Mouse (Mus musculus): ENCODE measurements around the gene Phlda1. TPM values are rescaled to one million over a fixed set of nuclear protein-coding genes. Genes with fewer than 3 reads are reported as not detected.

Phlda1 gene
- polyA plus RNA-seq, 1 experiment = 12.6 TPM

DNA sequence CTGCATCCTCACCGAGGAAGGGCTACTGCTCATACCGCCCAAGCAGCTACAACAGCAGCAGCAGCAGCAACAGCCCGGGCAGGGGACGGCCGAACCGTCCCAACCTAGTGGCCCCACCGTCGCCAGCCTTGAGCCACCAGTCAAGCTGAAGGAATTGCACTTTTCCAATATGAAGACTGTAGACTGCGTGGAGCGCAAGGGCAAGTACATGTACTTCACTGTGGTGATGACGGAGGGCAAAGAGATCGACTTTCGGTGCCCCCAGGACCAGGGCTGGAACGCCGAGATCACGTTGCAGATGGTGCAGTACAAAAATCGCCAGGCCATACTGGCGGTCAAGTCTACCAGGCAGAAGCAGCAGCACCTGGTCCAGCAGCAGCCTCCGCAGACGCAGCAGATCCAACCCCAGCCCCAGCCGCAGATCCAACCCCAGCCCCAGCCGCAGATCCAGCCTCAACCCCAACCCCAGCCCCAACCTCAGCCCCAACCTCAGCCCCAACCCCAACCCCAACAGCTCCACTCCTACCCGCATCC lies 907 bp downstream of the Phlda1 start:
- H3K9me3 ChIP-seq (replicated peaks; ENCODE audit: control insufficient read depth, insufficient read depth, low read length, poor library complexity, severe bottlenecking) = no peaks in the 10 kb centered on the region
- H3K9ac ChIP-seq (ENCODE audit: low read depth, poor library complexity, severe bottlenecking) = peak overlapping the region; percentile 74
- no peak overlapping the region for H3K27ac ChIP-seq (ENCODE audit: insufficient read depth, low read length)
- peak overlapping the region; percentile 85 for H3K4me3 ChIP-seq (ENCODE audit: low read depth, low read length)
- H3K4me1 ChIP-seq (ENCODE audit: control insufficient read depth, insufficient read depth, low read length) = no peaks in the 10 kb centered on the region
- H3K36me3 ChIP-seq (ENCODE audit: control insufficient read depth, insufficient read depth, low read length, poor library complexity, severe bottlenecking) = no peaks in the 10 kb centered on the region
- TF ChIP-seq CTCF (IDR thresholded peaks at IDR 0.05; ENCODE audit: low read depth, low read length) (no peak), POLR2A (IDR thresholded peaks at IDR 0.05; ENCODE audit: insufficient read depth, low read length) (no peak), EP300 (IDR thresholded peaks at IDR 0.05; ENCODE audit: insufficient read depth, low read depth, low read length) (no peak)
- no peaks in the 10 kb centered on the region for H3K27me3 ChIP-seq (ENCODE audit: control insufficient read depth, insufficient read depth, low read length, poor library complexity, severe bottlenecking)

DNA sequence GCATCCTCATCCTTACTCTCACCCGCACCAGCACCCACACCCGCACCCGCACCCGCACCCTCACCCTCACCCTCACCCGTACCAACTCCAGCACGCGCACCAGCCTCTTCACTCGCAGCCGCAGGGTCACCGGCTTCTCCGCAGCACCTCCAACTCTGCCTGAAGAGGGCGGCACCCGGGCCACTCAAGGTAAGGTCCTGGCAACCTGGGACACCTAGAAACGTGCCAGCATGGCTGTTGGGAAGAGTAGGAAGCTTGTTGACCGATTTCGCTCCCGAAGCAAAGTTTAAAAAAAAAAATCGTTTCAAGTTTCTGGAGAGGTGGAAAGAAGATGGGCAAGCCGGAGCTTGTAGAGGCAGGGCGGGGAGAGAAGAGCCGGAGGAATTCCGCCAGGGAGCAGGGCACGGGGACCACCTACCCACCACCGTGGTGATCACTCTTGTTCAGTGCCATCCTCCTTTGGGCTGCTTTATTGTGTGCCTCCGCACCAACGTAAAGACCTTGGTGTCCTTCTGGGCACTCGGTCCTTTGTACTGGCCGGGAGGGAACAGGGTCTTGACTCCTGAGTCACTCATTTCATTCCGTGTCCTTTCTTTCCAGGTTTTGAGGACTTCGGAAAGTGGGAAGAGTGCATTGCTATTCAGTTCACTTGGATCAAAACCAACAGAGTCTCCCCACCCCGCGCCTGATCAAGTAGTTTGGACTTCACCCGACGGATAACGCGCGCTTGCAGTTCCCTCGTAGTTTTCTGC lies 1.6 kb downstream of the Phlda1 start:
- Histone ChIP-seq H3K4me1 (ENCODE audit: control insufficient read depth, insufficient read depth, low read length) (no peaks in the 10 kb centered on the region), H3K9me3 (replicated peaks; ENCODE audit: control insufficient read depth, insufficient read depth, low read length, poor library complexity, severe bottlenecking) (no peaks in the 10 kb centered on the region), H3K9ac (ENCODE audit: low read depth, poor library complexity, severe bottlenecking) (peak overlapping the region; percentile 74), H3K27ac (ENCODE audit: insufficient read depth, low read length) (no peak overlapping the region), H3K36me3 (ENCODE audit: control insufficient read depth, insufficient read depth, low read length, poor library complexity, severe bottlenecking) (no peaks in the 10 kb centered on the region), H3K27me3 (ENCODE audit: control insufficient read depth, insufficient read depth, low read length, poor library complexity, severe bottlenecking) (no peaks in the 10 kb centered on the region), H3K4me3 (ENCODE audit: low read depth, low read length) (peak overlapping the region; percentile 85)
- no peak for TF ChIP-seq POLR2A (IDR thresholded peaks at IDR 0.05; ENCODE audit: insufficient read depth, low read length)
- TF ChIP-seq CTCF (IDR thresholded peaks at IDR 0.05; ENCODE audit: low read depth, low read length) = peak; percentile 54

DNA sequence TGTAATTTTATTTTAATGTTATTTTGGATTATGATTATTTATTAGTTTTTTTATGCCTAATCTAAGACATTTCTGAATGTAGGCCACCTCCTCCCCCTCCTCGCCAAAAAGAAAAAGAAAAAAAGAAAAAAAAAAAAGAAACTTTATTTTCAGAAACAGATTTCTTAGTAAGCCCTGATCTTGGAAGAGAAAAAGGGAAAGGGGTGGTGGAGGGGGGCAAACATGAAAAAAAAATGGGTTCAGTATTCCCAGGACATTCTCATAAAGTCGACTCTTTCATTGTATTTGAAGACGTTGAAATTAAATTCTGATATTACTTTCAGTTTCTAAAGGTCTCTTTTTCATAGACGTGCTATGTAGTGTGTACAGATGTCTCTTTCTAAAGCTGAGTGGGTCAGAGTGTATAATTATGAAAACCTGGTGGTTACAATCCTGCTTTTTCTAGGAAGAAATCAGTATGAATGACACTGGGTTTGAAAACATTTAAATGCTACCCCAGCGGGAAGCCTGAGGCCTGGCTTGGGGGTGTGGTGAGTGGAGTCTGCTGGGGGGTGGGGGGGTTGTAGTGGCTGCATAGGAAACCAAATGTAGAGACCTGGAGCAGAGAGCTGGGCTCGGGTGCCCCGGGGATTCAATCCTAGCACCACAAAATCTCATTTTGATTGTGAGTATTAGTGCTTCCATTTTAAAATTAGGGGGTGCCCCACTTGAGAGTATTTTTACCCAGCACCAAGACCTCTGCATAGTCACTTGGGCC lies 2.4 kb downstream of the Phlda1 start:
- Histone ChIP-seq H3K9ac (ENCODE audit: low read depth, poor library complexity, severe bottlenecking) (peak overlapping the region; percentile 74; the same call in 1 of the 2 replicates), H3K27ac (ENCODE audit: insufficient read depth, low read length) (no peak overlapping the region), H3K4me3 (ENCODE audit: low read depth, low read length) (no peak overlapping the region), H3K36me3 (ENCODE audit: control insufficient read depth, insufficient read depth, low read length, poor library complexity, severe bottlenecking) (no peaks in the 10 kb centered on the region), H3K27me3 (ENCODE audit: control insufficient read depth, insufficient read depth, low read length, poor library complexity, severe bottlenecking) (no peaks in the 10 kb centered on the region), H3K9me3 (replicated peaks; ENCODE audit: control insufficient read depth, insufficient read depth, low read length, poor library complexity, severe bottlenecking) (no peaks in the 10 kb centered on the region), H3K4me1 (ENCODE audit: control insufficient read depth, insufficient read depth, low read length) (no peaks in the 10 kb centered on the region)
- TF ChIP-seq POLR2A (IDR thresholded peaks at IDR 0.05; ENCODE audit: insufficient read depth, low read length) = no peak
- TF ChIP-seq EP300 (IDR thresholded peaks at IDR 0.05; ENCODE audit: insufficient read depth, low read depth, low read length) = no peak
- no peak for TF ChIP-seq CTCF (IDR thresholded peaks at IDR 0.05; ENCODE audit: low read depth, low read length)

- no peak overlapping the region for H3K4me3 ChIP-seq (ENCODE audit: low read depth, low read length)
- H3K9ac ChIP-seq (ENCODE audit: low read depth, poor library complexity, severe bottlenecking) = no peak overlapping the region
- no peaks in the 10 kb centered on the region for H3K36me3 ChIP-seq (ENCODE audit: control insufficient read depth, insufficient read depth, low read length, poor library complexity, severe bottlenecking)
- H3K4me1 ChIP-seq (ENCODE audit: control insufficient read depth, insufficient read depth, low read length) = no peaks in the 10 kb centered on the region
- H3K27me3 ChIP-seq (ENCODE audit: control insufficient read depth, insufficient read depth, low read length, poor library complexity, severe bottlenecking) = no peaks in the 10 kb centered on the region
- no peak overlapping the region for H3K27ac ChIP-seq (ENCODE audit: insufficient read depth, low read length)
- TF ChIP-seq CTCF (IDR thresholded peaks at IDR 0.05; ENCODE audit: low read depth, low read length) (no peak), POLR2A (IDR thresholded peaks at IDR 0.05; ENCODE audit: insufficient read depth, low read length) (no peak)
- no peaks in the 10 kb centered on the region for H3K9me3 ChIP-seq (replicated peaks; ENCODE audit: control insufficient read depth, insufficient read depth, low read length, poor library complexity, severe bottlenecking)
Measured at GRCm38 (mm10) chr10:111509103-111509784, 3.2 kb downstream of the Phlda1 start.

GRCm38 (mm10) chr10:111509981-111510380 lies 3.9 kb downstream of the Phlda1 start:
- Histone ChIP-seq H3K9me3 (replicated peaks; ENCODE audit: control insufficient read depth, insufficient read depth, low read length, poor library complexity, severe bottlenecking) (no peaks in the 10 kb centered on the region), H3K36me3 (ENCODE audit: control insufficient read depth, insufficient read depth, low read length, poor library complexity, severe bottlenecking) (no peaks in the 10 kb centered on the region), H3K27ac (ENCODE audit: insufficient read depth, low read length) (no peak overlapping the region), H3K4me3 (ENCODE audit: low read depth, low read length) (no peak overlapping the region), H3K4me1 (ENCODE audit: control insufficient read depth, insufficient read depth, low read length) (no peaks in the 10 kb centered on the region), H3K9ac (ENCODE audit: low read depth, poor library complexity, severe bottlenecking) (no peak overlapping the region), H3K27me3 (ENCODE audit: control insufficient read depth, insufficient read depth, low read length, poor library complexity, severe bottlenecking) (no peaks in the 10 kb centered on the region)
- no peak for TF ChIP-seq EP300 (IDR thresholded peaks at IDR 0.05; ENCODE audit: insufficient read depth, low read depth, low read length)
- no peak for TF ChIP-seq CTCF (IDR thresholded peaks at IDR 0.05; ENCODE audit: low read depth, low read length)
- TF ChIP-seq POLR2A (IDR thresholded peaks at IDR 0.05; ENCODE audit: insufficient read depth, low read length) = no peak
